Mouse (Mus musculus) heart, embryonic 12.5 days (tissue): ENCODE measurements around the gene Gm10142. TPM values are rescaled to one million over a fixed set of nuclear protein-coding genes. Genes with fewer than 3 reads are reported as not detected.
"Not testable (repeated sequence)": the region's sequence is repeated elsewhere in the genome, so short reads cannot be mapped to it uniquely, and the experiment has no call there.

Experiments
- ATAC-seq: fragments of 200-750 bp; cut with Nextera tagmentation; 2 replicates; pipeline ENCODE4 v1.8.0; 2017; ENCODE audit warnings: moderate TSS enrichment, moderate library complexity; ENCODE audit not compliant: insufficient number of reproducible peaks, low FRiP score
- H3K27ac ChIP-seq: fragments of 300-500 bp; sonication (generic); 2 replicates; pipeline ENCODE4 v1.5.1; 2016; ENCODE audit warnings: mild to moderate bottlenecking, moderate library complexity; ENCODE audit not compliant: poor library complexity, severe bottlenecking
- H3K27me3 ChIP-seq: fragments of 300-500 bp; sonication (generic); replicated peaks from 2 replicates; pipeline ENCODE4 v1.6.1; 2016; ENCODE audit warnings: mild to moderate bottlenecking, moderate library complexity
- H3K36me3 ChIP-seq: fragments of 300-500 bp; sonication (generic); 2 replicates; pipeline ENCODE4 v1.6.1; 2016; ENCODE audit warnings: mild to moderate bottlenecking, moderate library complexity
- H3K4me1 ChIP-seq: fragments of 300-500 bp; sonication (generic); replicated peaks from 2 replicates; pipeline ENCODE4 v1.6.1; 2016; ENCODE audit warnings: mild to moderate bottlenecking
- H3K4me2 ChIP-seq: fragments of 300-500 bp; sonication (generic); 2 replicates; pipeline ENCODE4 v1.6.1; 2016; ENCODE audit warnings: mild to moderate bottlenecking, moderate library complexity
- H3K4me3 ChIP-seq: fragments of 300-500 bp; sonication (generic); 2 replicates; pipeline ENCODE4 v1.5.1; 2016; ENCODE audit warnings: mild to moderate bottlenecking
- H3K9ac ChIP-seq: fragments of 300-500 bp; sonication (generic); 2 replicates; pipeline ENCODE4 v1.6.1; 2016; ENCODE audit warnings: mild to moderate bottlenecking, moderate library complexity
- H3K9me3 ChIP-seq: fragments of 300-500 bp; sonication (generic); replicated peaks from 2 replicates; pipeline ENCODE4 v1.6.1; 2016; ENCODE audit warnings: mild to moderate bottlenecking, moderate library complexity
- WGBS: fragments of 180-500 bp; shearing (Covaris S2); methylation state at CpG from one replicate; pipeline ENCODE4 v1.1.7; 2016; 5-methylcytosine and 5-hydroxymethylcytosine counted together
- polyA plus RNA-seq: library from polyadenylated mRNA; unstranded; fragments of >200 nt; fragmentation: Nextera tagmentation; extraction: Ambion mirVana; gene quantifications from 2 replicates; pipeline ENCODE4 v1.2.1, GENCODE M21; 2016

Gene Gm10142
- polyA plus RNA-seq, 1 experiment from 2014 or later: not detected

GRCm38 (mm10) chr10:77738929-77739328, 23.3 kb downstream of the Gm10142 start:
- H3K9ac ChIP-seq: no peak overlapping the region
- no peaks in the 10 kb centered on the region for H3K4me1 ChIP-seq
- H3K27ac ChIP-seq: no peak overlapping the region
- no peaks in the 10 kb centered on the region; the same call in 1 of the 2 replicates for H3K36me3 ChIP-seq
- H3K4me2 ChIP-seq: no peak overlapping the region
- 73% methylated on average over 4 of the region's 4 CpGs for WGBS
- no peak overlapping the region for H3K4me3 ChIP-seq
- H3K27me3 ChIP-seq: no peaks in the 10 kb centered on the region
- H3K9me3 ChIP-seq: peaks cover 10% of the 10 kb centered on the region
- ATAC-seq: no peak

GRCm38 (mm10) chr10:77741924-77742688, 26.5 kb downstream of the Gm10142 start, which contains the start of gene Gm18596:
TSS of gene Gm18596 (minus strand) at chr10:77742638.
- H3K9me3 ChIP-seq, H3K9ac ChIP-seq, H3K27ac ChIP-seq, H3K36me3 ChIP-seq, H3K27me3 ChIP-seq, H3K4me3 ChIP-seq, H3K4me2 ChIP-seq, H3K4me1 ChIP-seq, ATAC-seq: not testable (repeated sequence)
- 54% methylated on average over 5 of the region's 5 CpGs for WGBS

GRCm38 (mm10) chr10:77750686-77751085, 35.1 kb downstream of the Gm10142 start:
- H3K27ac ChIP-seq, ATAC-seq, H3K4me2 ChIP-seq, H3K36me3 ChIP-seq, H3K9ac ChIP-seq, H3K4me3 ChIP-seq, H3K27me3 ChIP-seq, H3K4me1 ChIP-seq: not testable (repeated sequence)
- peaks cover 13% of the 10 kb centered on the region for H3K9me3 ChIP-seq
- 67% methylated on average over 1 of the region's 1 CpGs for WGBS

- WGBS: 33% methylated on average over 1 of the region's 1 CpGs
- H3K9ac ChIP-seq, H3K36me3 ChIP-seq, H3K4me3 ChIP-seq, ATAC-seq, H3K27ac ChIP-seq, H3K4me1 ChIP-seq, H3K4me2 ChIP-seq, H3K27me3 ChIP-seq: not testable (repeated sequence)
- H3K9me3 ChIP-seq: peaks cover 13% of the 10 kb centered on the region
Observed at GRCm38 (mm10) chr10:77751254-77751653, 35.6 kb downstream of the Gm10142 start, which contains the start of gene Gm9736. TSS of gene Gm9736 (minus strand) at chr10:77751354.

GRCm38 (mm10) chr10:77752312-77752711, 36.7 kb downstream of the Gm10142 start:
- H3K27ac ChIP-seq, H3K9me3 ChIP-seq, H3K4me2 ChIP-seq, H3K9ac ChIP-seq, H3K36me3 ChIP-seq, H3K27me3 ChIP-seq, H3K4me3 ChIP-seq, H3K4me1 ChIP-seq, ATAC-seq: not testable (repeated sequence)
- 58% methylated on average over 3 of the region's 3 CpGs for WGBS

- Histone ChIP-seq H3K4me2 (no peak overlapping the region), H3K27me3 (0 out of 2 replicates have a peak, but pooled peaks cover 6% of the 10 kb centered on the region), H3K36me3 (no peaks in the 10 kb centered on the region), H3K4me3 (no peak overlapping the region), H3K9me3 (peaks cover under 1% of the 10 kb centered on the region; the same call in 1 of the 2 replicates), H3K4me1 (no peaks in the 10 kb centered on the region), H3K9ac (no peak overlapping the region), H3K27ac (no peak overlapping the region)
- no peak for ATAC-seq
Observed at GRCm38 (mm10) chr10:77753448-77753847, 37.8 kb downstream of the Gm10142 start.

GRCm38 (mm10) chr10:77759582-77759981, 44.0 kb downstream of the Gm10142 start, which contains the start of gene Gm3233:
TSS of gene Gm3233 (minus strand) at chr10:77759682.
- H3K27ac ChIP-seq, H3K4me2 ChIP-seq, ATAC-seq, H3K4me3 ChIP-seq, H3K9me3 ChIP-seq, H3K4me1 ChIP-seq, H3K36me3 ChIP-seq, H3K9ac ChIP-seq, H3K27me3 ChIP-seq: not testable (repeated sequence)
- WGBS: no CpG with 5 or more reads among the region's 1 CpGs

Other genes with a start within 250 kb of the Gm10142 start
- gene Fam207a, start 200.0 kb upstream of the Gm10142 start, polyA plus RNA-seq: 31.0 and 32.1 TPM in 2 replicates
- gene Itgb2, start 185.6 kb upstream of the Gm10142 start, polyA plus RNA-seq: 1.5 and 2.5 TPM in 2 replicates
- gene Pttg1ip, start 134.1 kb upstream of the Gm10142 start, polyA plus RNA-seq: 103 and 104 TPM in 2 replicates
- gene Sumo3, start 109.7 kb upstream of the Gm10142 start, polyA plus RNA-seq: 177 and 184 TPM in 2 replicates
- gene Gm49325, start 109.6 kb upstream of the Gm10142 start, polyA plus RNA-seq: 14.5 TPM in 1 of 2 replicates, not detected in the other
- 69.5 and 72.8 TPM in 2 replicates for gene Ube2g2, start 93.5 kb upstream of the Gm10142 start, polyA plus RNA-seq
- not detected in 2 replicates for gene Tspear, start 29.2 kb upstream of the Gm10142 start, polyA plus RNA-seq
- gene Gm19402, start 25.1 kb upstream of the Gm10142 start, polyA plus RNA-seq: not detected in 2 replicates
- not detected in 2 replicates for gene Gm9508, start 18.6 kb upstream of the Gm10142 start, polyA plus RNA-seq
- gene Gm10272, start 9.2 kb upstream of the Gm10142 start, polyA plus RNA-seq: not detected in 2 replicates
- not detected in 2 replicates for gene Gm10024, start 4.3 kb upstream of the Gm10142 start, polyA plus RNA-seq
- not detected in 2 replicates for gene Krtap12-1, start 4.8 kb downstream of the Gm10142 start, polyA plus RNA-seq
- gene Gm10100, start 10.7 kb downstream of the Gm10142 start, polyA plus RNA-seq: not detected in 2 replicates
- gene Gm18596, start 26.8 kb downstream of the Gm10142 start, polyA plus RNA-seq: not detected in 2 replicates
- gene Gm9736, start 35.5 kb downstream of the Gm10142 start, polyA plus RNA-seq: not detected in 2 replicates
- not detected in 2 replicates for gene Gm3233, start 43.9 kb downstream of the Gm10142 start, polyA plus RNA-seq
- gene Gm3238, start 55.5 kb downstream of the Gm10142 start, polyA plus RNA-seq: not detected in 2 replicates
- gene Gm7138, start 61.1 kb downstream of the Gm10142 start, polyA plus RNA-seq: not detected in 2 replicates
- not detected in 2 replicates for gene Gm3250, start 66.7 kb downstream of the Gm10142 start, polyA plus RNA-seq
- gene Gm7137, start 72.4 kb downstream of the Gm10142 start, polyA plus RNA-seq: not detected in 2 replicates
- gene Gm9639, start 79.3 kb downstream of the Gm10142 start, polyA plus RNA-seq: not detected in 2 replicates
- gene Gm19668, start 83.3 kb downstream of the Gm10142 start, polyA plus RNA-seq: not detected in 2 replicates
- gene Gm9507, start 96.0 kb downstream of the Gm10142 start, polyA plus RNA-seq: not detected in 2 replicates
- not detected in 2 replicates for gene Gm2696, start 98.9 kb downstream of the Gm10142 start, polyA plus RNA-seq
- gene Krtap10-4, start 111.3 kb downstream of the Gm10142 start, polyA plus RNA-seq: not detected in 2 replicates
- not detected in 2 replicates for gene Krtap10-10, start 120.1 kb downstream of the Gm10142 start, polyA plus RNA-seq
- gene Gm36176, start 131.0 kb downstream of the Gm10142 start, polyA plus RNA-seq: not detected in 2 replicates
- not detected in 2 replicates for gene Gm10318, start 137.1 kb downstream of the Gm10142 start, polyA plus RNA-seq
- gene Gm3285, start 146.2 kb downstream of the Gm10142 start, polyA plus RNA-seq: not detected in 2 replicates
- gene Lrrc3, start 186.7 kb downstream of the Gm10142 start, polyA plus RNA-seq: 1.9 and 2.1 TPM in 2 replicates